Comparison of ENCODE assay signal across 24 mouse cellular contexts in the genomic region with DNA sequence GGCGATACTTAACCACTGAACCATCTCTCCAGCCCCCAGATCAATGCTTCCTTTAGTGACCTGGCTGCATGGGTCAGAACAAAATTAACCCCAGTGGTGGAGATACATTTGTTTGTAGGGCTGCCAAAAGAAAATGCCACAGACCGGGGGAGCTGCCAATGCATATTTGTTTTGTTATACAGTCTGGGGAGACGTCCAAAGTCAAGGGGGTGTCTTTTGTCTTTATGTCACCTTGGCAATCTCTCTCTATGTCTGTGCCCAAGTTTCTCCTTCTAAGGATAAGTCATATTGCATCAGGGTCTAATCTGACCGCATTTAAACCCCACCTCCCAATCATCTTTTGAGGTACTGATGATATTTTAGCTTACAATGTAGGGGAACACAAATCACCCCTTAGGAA.
A peak's percentile ranks its signal among the peaks of the same experiment; 100 is the strongest.
DNase-seq lines count a peak whose midpoint lies in the region; ATAC-seq and TF ChIP-seq lines count a peak whose summit lies in the region.
"Had no signal": no experiment of that assay in that cellular context is flagged by ENCODE, and none has a peak within 500 bp of the region (broad histone marks: within the 10 kb centered on the region; RNA-seq: fewer than 3 reads in every experiment).

No protein-coding gene starts in this region.

- no peak overlapping the region for H3K9ac ChIP-seq in lung, embryonic 15.5 days
- no peak overlapping the region for H3K9ac ChIP-seq in lung, postnatal 0 days (replicated peaks; ENCODE audit: low read depth)
- no peak overlapping the region for H3K9ac ChIP-seq in forebrain, embryonic 11.5 days (ENCODE audit: low read length)
- H3K9ac ChIP-seq: forebrain, postnatal 0 days; hindbrain, embryonic 12.5 days; hindbrain, embryonic 15.5 days had no signal

- no peak for TF ChIP-seq EP300 in lung, postnatal 0 days (IDR thresholded peaks at IDR 0.05)

- TF ChIP-seq POLR2A in lung, adult 2 months (IDR thresholded peaks at IDR 0.05; ENCODE audit: borderline replicate concordance, extremely low read depth, low read depth, low read length): no peak

- WGBS in lung, embryonic 15.5 days: 40% methylated on average over 4 of the region's 4 CpGs
- 49% methylated on average over 4 of the region's 4 CpGs for WGBS in lung, adult 2 months
- WGBS in lung, postnatal 0 days: 55% methylated on average over 4 of the region's 4 CpGs
- WGBS in forebrain, embryonic 11.5 days: 93% methylated on average over 4 of the region's 4 CpGs

- peak; percentile 49; the same call in 1 of the 2 replicates for ATAC-seq in lung, embryonic 15.5 days (ENCODE audit: borderline replicate concordance, extremely low read depth, low FRiP score, low TSS enrichment)
- peak; percentile 71 for ATAC-seq in lung, postnatal 0 days
- ATAC-seq in forebrain, embryonic 11.5 days (replicated peaks; ENCODE audit: low FRiP score): no peak
- ATAC-seq: activated CD4-positive, CD25-positive, alpha-beta regulatory T cell, adult 4 months; forebrain, embryonic 14.5 days had no signal

- no peaks in the 10 kb centered on the region for H3K36me3 ChIP-seq in lung, embryonic 15.5 days
- H3K36me3 ChIP-seq in lung, postnatal 0 days (ENCODE audit: insufficient read depth, low read length): no peaks in the 10 kb centered on the region
- no peaks in the 10 kb centered on the region for H3K36me3 ChIP-seq in forebrain, embryonic 11.5 days (ENCODE audit: control insufficient read depth, insufficient read depth, low read length)
- H3K36me3 ChIP-seq: forebrain, embryonic 10.5 days; G1E; hindbrain, embryonic 12.5 days; hindbrain, embryonic 15.5 days had no signal

- H3K4me2 ChIP-seq in lung, embryonic 15.5 days: no peak overlapping the region
- H3K4me2 ChIP-seq in lung, postnatal 0 days (replicated peaks; ENCODE audit: low read depth, low read length): no peak overlapping the region
- no peak overlapping the region for H3K4me2 ChIP-seq in forebrain, embryonic 11.5 days (ENCODE audit: low read depth, low read length, severe bottlenecking)
- H3K4me2 ChIP-seq: heart, embryonic 11.5 days; hindbrain, embryonic 12.5 days; hindbrain, embryonic 15.5 days had no signal

- H3K27me3 ChIP-seq in lung, embryonic 15.5 days: no peaks in the 10 kb centered on the region
- H3K27me3 ChIP-seq in lung, postnatal 0 days (replicated peaks; ENCODE audit: insufficient read depth, low read length): no peaks in the 10 kb centered on the region
- H3K27me3 ChIP-seq in forebrain, embryonic 11.5 days (ENCODE audit: control insufficient read depth, insufficient read depth, low read length): no peaks in the 10 kb centered on the region
- H3K27me3 ChIP-seq: CH12.LX; hindbrain, embryonic 12.5 days; hindbrain, embryonic 15.5 days had no signal

- H3K4me3 ChIP-seq in lung, embryonic 15.5 days: no peak overlapping the region
- no peak overlapping the region for H3K4me3 ChIP-seq in lung, adult 2 months (replicated peaks; ENCODE audit: extremely low read depth, low read depth, low read length)
- no peak overlapping the region for H3K4me3 ChIP-seq in lung, postnatal 0 days (ENCODE audit: low read depth, low read length)
- H3K4me3 ChIP-seq in forebrain, embryonic 11.5 days (ENCODE audit: low read depth, low read length): no peak overlapping the region
- H3K4me3 ChIP-seq: forebrain, embryonic 10.5 days; gastrocnemius, adult 2 months; hindbrain, embryonic 12.5 days; hindbrain, embryonic 15.5 days had no signal

- no peaks in the 10 kb centered on the region for H3K9me3 ChIP-seq in lung, embryonic 15.5 days
- H3K9me3 ChIP-seq in lung, postnatal 0 days (ENCODE audit: low read length): no peaks in the 10 kb centered on the region
- H3K9me3 ChIP-seq in forebrain, embryonic 11.5 days (ENCODE audit: control insufficient read depth, low read length): no peaks in the 10 kb centered on the region
- H3K9me3 ChIP-seq: forebrain, embryonic 10.5 days; hindbrain, embryonic 15.5 days had no signal

- no peak for TF ChIP-seq CTCF in lung, adult 2 months (IDR thresholded peaks at IDR 0.05; ENCODE audit: insufficient read depth, low read length)
- TF ChIP-seq CTCF in lung, postnatal 0 days (IDR thresholded peaks at IDR 0.05): no peak

- no peak overlapping the region for H3K27ac ChIP-seq in lung, embryonic 15.5 days
- H3K27ac ChIP-seq in lung, postnatal 0 days (ENCODE audit: low read length): no peak overlapping the region
- no peak overlapping the region for H3K27ac ChIP-seq in forebrain, embryonic 11.5 days (ENCODE audit: low read depth, low read length)
- H3K27ac ChIP-seq: forebrain, embryonic 10.5 days; gastrocnemius, adult 2 months; hindbrain, embryonic 12.5 days; hindbrain, embryonic 15.5 days had no signal

- DNase-seq in lung, adult 2 months: no peak
- peak; percentile 66 for DNase-seq in lung, postnatal 0 days (ENCODE audit: low spot score)
- peak; percentile 21 for DNase-seq in lung, postnatal 36 days
- DNase-seq in testis, postnatal 10 days (ENCODE audit: low spot score): no peak
- DNase-seq in forebrain, embryonic 11.5 days (ENCODE audit: low spot score): no peak
- no peak for DNase-seq in urinary bladder, postnatal 14 days (ENCODE audit: low spot score)
- DNase-seq: adrenal gland, adult 8-10 months; adrenal gland, postnatal 25 days; B cell, adult 2 months; cerebellum, adult 11-12 months; cerebellum, adult 9-10 months; cerebellum, postnatal 14 days; forebrain, postnatal 0 days; gastrocnemius, adult 2 months; gastrocnemius, postnatal 14 days had no signal

- H3K4me1 ChIP-seq in lung, embryonic 15.5 days: 0 out of 2 replicates have a peak, but pooled peaks cover 4% of the 10 kb centered on the region
- H3K4me1 ChIP-seq in lung, adult 2 months (ENCODE audit: control insufficient read depth, insufficient read depth, low read length): no peaks in the 10 kb centered on the region
- no peaks in the 10 kb centered on the region for H3K4me1 ChIP-seq in lung, postnatal 0 days (ENCODE audit: insufficient read depth, low read depth, low read length)
- H3K4me1 ChIP-seq in forebrain, embryonic 11.5 days (replicated peaks; ENCODE audit: control insufficient read depth, insufficient read depth, low read length): no peaks in the 10 kb centered on the region
- H3K4me1 ChIP-seq: forebrain, embryonic 10.5 days; hindbrain, embryonic 12.5 days; hindbrain, embryonic 15.5 days had no signal

Comparison
In these comparisons a context has a peak if more than half of its experiments do, and no peak if none do; other contexts are left out.
1. DNase-seq: peak in lung, postnatal 0 days (single experiment) and lung, postnatal 36 days (single experiment); none in lung, adult 2 months (single experiment), testis, postnatal 10 days (single experiment), forebrain, embryonic 11.5 days (single experiment) and urinary bladder, postnatal 14 days (single experiment).